Mouse (Mus musculus): Measurements from ENCODE around the gene Enah. TPM values are rescaled to one million over a fixed set of nuclear protein-coding genes. Genes with fewer than 3 reads are reported as not detected.

Enah gene
- polyA plus RNA-seq, 1 experiment from 2014 or later: 17.9 TPM

DNA sequence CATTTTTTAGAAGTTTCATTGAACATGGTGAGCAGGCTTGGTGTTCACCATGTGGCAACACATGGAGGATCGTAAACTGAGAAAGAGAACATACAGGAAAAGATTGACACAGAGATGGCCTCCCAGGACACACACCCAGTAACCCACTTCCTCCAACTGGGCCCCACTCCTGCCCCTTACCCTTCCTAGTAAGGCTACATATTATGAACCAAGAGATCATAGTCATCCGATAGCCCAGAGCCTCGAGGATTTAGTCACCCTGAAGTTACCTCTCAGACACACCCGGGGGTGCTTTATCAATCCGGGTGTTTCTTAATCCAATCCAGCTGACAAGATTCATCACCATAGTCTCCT lies 153.9 kb downstream of the Enah start:
- no peak overlapping the region for H3K4me3 ChIP-seq (replicated peaks)
- ATAC-seq (ENCODE audit: insufficient read depth, low FRiP score, low read depth): no peak
- H3K4me1 ChIP-seq: peaks cover 10% of the 10 kb centered on the region; the same call in 1 of the 2 replicates
- H3K36me3 ChIP-seq: no peaks in the 10 kb centered on the region
- no peak overlapping the region for H3K4me2 ChIP-seq
- peak overlapping the region; percentile 67; the same call in 1 of the 2 replicates for H3K27ac ChIP-seq
- H3K9ac ChIP-seq: no peak overlapping the region
- 69% methylated on average over 5 of the region's 5 CpGs for WGBS
- no peaks in the 10 kb centered on the region for H3K27me3 ChIP-seq (replicated peaks)
- no peaks in the 10 kb centered on the region for H3K9me3 ChIP-seq

DNA sequence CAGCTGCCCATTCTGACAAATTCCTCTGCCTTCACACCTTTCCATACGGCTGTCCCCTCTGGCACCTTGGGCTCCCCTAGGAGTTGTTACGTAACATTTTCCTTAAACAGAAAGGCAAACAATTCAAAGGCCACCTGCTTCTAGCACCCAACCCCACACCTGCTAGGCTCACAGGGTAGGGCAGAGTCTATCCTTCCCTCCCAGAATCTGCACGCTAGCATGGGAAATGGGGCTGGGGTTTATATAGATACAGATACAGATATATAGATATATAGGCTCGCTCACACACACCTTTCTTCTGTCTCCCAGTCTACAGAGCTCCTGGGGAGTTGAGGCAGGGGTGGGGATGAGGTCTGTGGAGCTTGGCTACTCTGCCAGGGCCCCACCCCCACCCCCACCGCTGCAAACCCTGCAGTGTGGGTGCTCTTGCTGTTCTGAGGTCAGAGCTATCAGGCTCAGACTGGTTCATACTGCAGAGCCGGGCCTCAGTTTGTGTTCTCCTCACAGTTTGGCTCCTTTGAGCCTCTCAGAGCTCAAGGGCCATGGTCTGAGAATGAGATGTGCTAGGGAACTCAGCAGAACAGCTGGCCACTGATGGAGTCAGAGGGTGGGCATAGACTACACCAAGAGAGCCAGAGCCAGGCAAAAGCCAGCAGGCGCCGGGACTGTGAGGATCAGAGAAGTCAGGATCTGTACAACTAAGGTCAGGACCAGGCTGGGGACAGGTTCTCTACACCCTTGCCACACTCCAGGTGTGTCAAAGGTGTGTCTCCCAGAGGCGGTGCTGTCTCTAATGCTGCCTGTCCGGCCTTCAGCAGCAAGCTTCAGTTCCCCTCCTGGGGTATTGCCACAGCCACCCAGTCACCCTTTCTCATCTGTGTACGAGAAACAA lies 154.6 kb downstream of the Enah start:
- Histone ChIP-seq H3K9me3 (no peaks in the 10 kb centered on the region), H3K36me3 (no peaks in the 10 kb centered on the region), H3K9ac (no peak overlapping the region), H3K27ac (peak overlapping the region; percentile 67), H3K4me3 (replicated peaks) (no peak overlapping the region), H3K4me1 (peaks cover 15% of the 10 kb centered on the region), H3K27me3 (replicated peaks) (no peaks in the 10 kb centered on the region), H3K4me2 (no peak overlapping the region)
- WGBS: 61% methylated on average over 11 of the region's 11 CpGs
- ATAC-seq (ENCODE audit: insufficient read depth, low FRiP score, low read depth): peak; percentile 67; the same call in 1 of the 2 replicates

DNA sequence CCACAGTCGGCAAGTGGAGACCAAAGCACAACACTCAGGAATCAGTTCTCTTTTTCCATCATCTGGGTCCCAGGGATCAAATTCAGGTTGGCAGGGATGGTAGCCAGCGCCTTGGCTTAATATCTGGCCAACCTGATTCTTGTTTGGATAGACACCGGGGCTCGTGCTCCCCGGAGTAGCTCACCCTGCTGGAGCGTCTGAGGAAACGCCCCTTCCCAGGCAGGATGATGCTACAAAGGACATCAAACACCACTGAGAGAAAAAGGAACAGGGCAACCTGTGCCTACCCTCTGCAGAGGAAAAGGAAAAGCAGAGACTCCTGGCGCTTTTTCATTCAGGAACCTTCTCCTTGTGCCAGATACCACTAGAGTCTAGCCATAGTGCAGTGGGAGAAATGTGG lies 156.4 kb downstream of the Enah start:
- H3K4me1 ChIP-seq: peaks cover 15% of the 10 kb centered on the region
- no peak overlapping the region for H3K9ac ChIP-seq
- no peak overlapping the region for H3K4me2 ChIP-seq
- no peak overlapping the region for H3K4me3 ChIP-seq (replicated peaks)
- no peaks in the 10 kb centered on the region for H3K9me3 ChIP-seq
- H3K27me3 ChIP-seq (replicated peaks): no peaks in the 10 kb centered on the region
- 35% methylated on average over 8 of the region's 8 CpGs for WGBS
- ATAC-seq (ENCODE audit: insufficient read depth, low FRiP score, low read depth): no peak
- H3K36me3 ChIP-seq: no peaks in the 10 kb centered on the region
- no peak overlapping the region for H3K27ac ChIP-seq

DNA sequence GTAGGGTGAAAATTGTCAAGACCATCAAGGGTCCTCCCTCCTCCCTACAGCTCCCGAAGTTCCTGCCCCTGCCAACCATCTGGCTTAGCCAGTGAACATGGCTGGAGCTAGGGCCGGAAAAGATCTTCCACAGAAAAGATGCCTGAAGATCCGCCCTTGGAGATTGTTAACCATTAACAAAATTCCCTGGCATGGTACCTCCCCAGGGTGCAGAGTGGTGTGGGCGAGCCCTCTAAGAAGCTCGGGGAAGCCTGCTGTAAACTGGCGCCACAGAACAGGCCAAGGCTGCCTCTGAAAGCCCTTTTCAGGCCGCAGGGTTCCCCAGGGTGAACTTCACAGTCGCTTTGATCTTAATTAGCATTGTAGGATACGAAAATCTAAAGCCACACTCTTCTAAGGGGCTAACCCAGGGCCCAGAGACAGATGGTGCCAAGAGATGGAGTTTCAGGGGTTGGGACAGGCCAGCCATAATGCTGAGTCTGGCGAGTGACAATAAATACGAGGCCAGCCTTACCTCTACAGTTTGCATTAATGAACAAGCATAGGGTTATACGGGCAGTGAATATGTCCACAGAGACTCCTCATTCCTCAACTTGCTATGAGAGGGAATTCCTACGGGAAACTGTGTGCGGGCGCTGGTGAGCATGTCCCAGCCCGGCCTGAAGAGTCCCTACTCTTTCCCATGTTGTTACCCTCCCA lies 157.0 kb downstream of the Enah start:
- Histone ChIP-seq H3K27ac (no peak overlapping the region), H3K36me3 (no peaks in the 10 kb centered on the region), H3K9me3 (no peaks in the 10 kb centered on the region), H3K9ac (no peak overlapping the region), H3K4me1 (peaks cover 15% of the 10 kb centered on the region), H3K27me3 (replicated peaks) (no peaks in the 10 kb centered on the region), H3K4me2 (no peak overlapping the region), H3K4me3 (replicated peaks) (no peak overlapping the region)
- ATAC-seq (ENCODE audit: insufficient read depth, low FRiP score, low read depth): no peak
- 56% methylated on average over 16 of the region's 16 CpGs for WGBS

DNA sequence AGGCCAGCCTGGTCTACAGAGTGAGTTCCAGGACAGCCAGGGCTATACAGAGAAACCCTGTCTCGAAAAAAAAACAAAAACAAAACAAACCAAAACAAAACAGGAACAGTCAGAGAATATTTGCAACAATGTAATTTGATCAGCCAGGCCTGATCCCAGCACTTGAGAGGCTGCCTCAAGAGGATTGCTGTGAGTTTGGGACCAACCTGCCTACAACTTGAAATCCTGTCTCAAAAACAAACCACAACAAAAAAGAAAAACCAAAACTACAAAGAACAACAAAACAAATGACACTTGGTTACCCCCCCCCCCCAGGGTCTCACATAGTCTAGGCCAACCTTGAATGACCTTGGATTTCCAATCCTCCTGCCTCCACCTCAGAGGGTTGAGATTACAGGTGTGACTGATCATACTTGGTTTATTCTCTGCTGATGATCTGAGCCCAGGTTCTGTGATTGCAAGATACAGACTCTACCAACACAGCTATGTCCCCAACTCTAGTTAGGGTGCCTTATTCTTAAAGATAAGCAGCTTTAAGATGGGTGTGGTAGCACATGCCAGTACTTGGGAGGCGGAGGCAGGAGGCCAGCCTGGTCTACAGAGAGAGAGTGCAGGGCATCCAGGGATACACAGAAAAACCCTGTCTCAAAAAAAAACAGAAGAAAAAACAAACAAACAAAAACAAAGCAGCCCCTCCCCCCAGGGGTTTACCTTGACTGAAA lies 158.4 kb downstream of the Enah start:
- Histone ChIP-seq H3K4me3 (replicated peaks) (no peak overlapping the region), H3K4me2 (no peak overlapping the region), H3K36me3 (no peaks in the 10 kb centered on the region), H3K9me3 (no peaks in the 10 kb centered on the region), H3K27ac (no peak overlapping the region), H3K4me1 (peaks cover 15% of the 10 kb centered on the region), H3K27me3 (replicated peaks) (no peaks in the 10 kb centered on the region), H3K9ac (no peak overlapping the region)
- ATAC-seq (ENCODE audit: insufficient read depth, low FRiP score, low read depth): no peak
- WGBS: 81% methylated on average over 2 of the region's 2 CpGs

DNA sequence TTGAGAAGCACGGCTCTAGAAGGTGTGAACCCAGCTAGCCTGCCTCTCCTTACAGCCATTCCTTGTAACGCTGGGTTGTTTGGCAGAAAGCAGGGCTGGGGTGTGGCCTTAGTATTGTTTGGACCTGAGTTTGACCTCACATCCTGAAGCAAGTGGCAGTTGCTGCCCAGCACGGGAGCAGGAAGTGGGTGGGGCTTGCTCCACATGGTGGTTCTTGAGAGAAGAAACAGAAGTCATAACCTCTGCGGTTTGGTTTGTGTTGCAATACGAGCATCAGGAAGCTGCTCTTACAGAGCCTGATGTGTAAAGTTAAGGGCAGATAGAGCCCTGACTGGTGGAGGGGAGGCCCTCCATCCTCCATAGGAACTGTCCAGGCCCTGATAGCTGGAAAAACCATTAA lies 159.1 kb downstream of the Enah start:
- Histone ChIP-seq H3K36me3 (no peaks in the 10 kb centered on the region), H3K9me3 (no peaks in the 10 kb centered on the region), H3K27ac (peak overlapping the region; percentile 57; the same call in 1 of the 2 replicates), H3K4me2 (no peak overlapping the region), H3K9ac (no peak overlapping the region), H3K27me3 (replicated peaks) (no peaks in the 10 kb centered on the region), H3K4me1 (peaks cover 14% of the 10 kb centered on the region), H3K4me3 (replicated peaks) (no peak overlapping the region)
- ATAC-seq (ENCODE audit: insufficient read depth, low FRiP score, low read depth): peak; percentile 73
- WGBS: 9% methylated on average over 5 of the region's 5 CpGs

DNA sequence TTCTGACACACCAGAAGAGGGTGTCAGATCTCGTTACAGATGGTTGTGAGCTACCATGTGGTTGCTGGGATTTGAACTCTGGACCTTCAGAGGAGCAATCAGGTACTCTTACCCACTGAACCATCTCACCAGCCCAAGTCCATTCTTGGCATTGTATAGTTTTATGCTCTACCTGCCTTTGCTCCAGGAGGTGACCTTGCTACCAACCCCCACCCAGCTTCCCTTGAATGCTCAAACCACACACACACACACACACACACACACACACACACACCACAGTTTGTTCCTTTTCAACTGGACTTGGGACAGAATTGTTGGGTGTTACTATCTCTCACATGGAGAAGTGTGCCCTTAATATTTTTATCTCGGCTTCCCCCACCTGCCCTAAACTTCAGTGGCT lies 163.5 kb downstream of the Enah start:
- 80% methylated on average over 2 of the region's 2 CpGs for WGBS
- H3K9me3 ChIP-seq: no peaks in the 10 kb centered on the region

DNA sequence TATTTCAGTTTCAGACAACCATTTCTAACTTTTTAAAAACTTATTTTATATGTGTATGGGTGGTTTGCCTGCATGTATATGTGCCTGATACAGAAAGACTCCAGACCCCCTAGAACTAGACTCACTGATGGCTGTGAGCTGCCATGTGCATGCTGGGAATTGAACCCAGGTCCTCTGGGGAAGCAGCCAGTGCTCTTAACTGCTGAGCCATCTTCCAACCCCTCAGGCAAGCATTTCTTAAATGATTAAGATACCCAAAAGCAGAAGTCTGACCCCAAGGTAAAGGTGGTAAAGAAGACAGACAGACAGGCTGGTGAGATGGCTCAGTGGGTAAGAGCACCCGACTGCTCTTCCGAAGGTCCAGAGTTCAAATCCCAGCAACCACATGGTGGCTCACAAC lies 165.0 kb downstream of the Enah start:
- 0 out of 2 replicates have a peak, but pooled peaks cover 3% of the 10 kb centered on the region for H3K4me1 ChIP-seq
- H3K4me2 ChIP-seq: no peak overlapping the region
- H3K36me3 ChIP-seq: no peaks in the 10 kb centered on the region
- H3K9me3 ChIP-seq: no peaks in the 10 kb centered on the region
- WGBS: 94% methylated on average over 2 of the region's 2 CpGs
- no peak overlapping the region for H3K27ac ChIP-seq
- no peak overlapping the region for H3K4me3 ChIP-seq (replicated peaks)
- no peak for ATAC-seq (ENCODE audit: insufficient read depth, low FRiP score, low read depth)
- H3K9ac ChIP-seq: no peak overlapping the region
- no peaks in the 10 kb centered on the region for H3K27me3 ChIP-seq (replicated peaks)

More for the DNA sequence above, 163.5 kb downstream of the Enah start:
- Histone ChIP-seq H3K9ac (no peak overlapping the region), H3K27ac (no peak overlapping the region), H3K36me3 (no peaks in the 10 kb centered on the region), H3K4me1 (peaks cover 8% of the 10 kb centered on the region; the same call in 1 of the 2 replicates), H3K27me3 (replicated peaks) (no peaks in the 10 kb centered on the region), H3K4me2 (no peak overlapping the region), H3K4me3 (replicated peaks) (no peak overlapping the region)
- ATAC-seq (ENCODE audit: insufficient read depth, low FRiP score, low read depth): no peak

DNA sequence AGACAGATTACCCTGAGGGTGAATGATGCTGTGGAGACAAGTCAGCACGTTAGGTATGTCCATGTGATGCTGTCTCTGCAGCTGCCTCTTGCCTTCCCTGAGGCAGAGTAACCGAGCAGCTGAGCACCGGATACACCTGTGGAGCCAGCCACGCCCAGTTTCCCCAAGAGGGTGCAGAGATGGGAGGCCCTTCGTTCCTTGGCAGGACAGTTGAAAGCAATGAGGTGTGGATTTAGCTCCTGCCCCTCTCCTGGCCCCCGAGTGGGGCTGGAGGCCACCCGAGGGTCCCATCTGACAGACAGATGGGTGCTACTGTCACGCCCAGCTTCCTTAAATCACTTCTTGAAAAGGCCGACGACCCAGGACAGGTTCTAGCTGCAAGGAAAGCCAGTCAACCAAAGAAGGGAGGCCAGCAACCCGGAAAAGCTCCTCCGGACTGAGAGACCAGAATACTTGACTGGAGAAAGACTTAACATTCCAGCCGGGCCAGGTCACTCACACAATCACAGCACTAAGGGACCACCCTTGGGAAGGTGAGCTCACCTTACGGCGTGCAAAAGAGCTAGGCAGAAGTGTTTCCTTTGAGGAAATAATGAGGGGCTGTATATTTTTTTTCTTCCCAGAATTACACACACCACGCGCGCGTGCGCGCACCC lies 166.6 kb downstream of the Enah start:
- no peaks in the 10 kb centered on the region for H3K27me3 ChIP-seq (replicated peaks)
- H3K36me3 ChIP-seq: no peaks in the 10 kb centered on the region
- H3K27ac ChIP-seq: 0 out of 2 replicates have a peak overlapping the region, but pooled peaks have one; percentile 59
- WGBS: 6% methylated on average over 15 of the region's 21 CpGs
- no peak overlapping the region for H3K9ac ChIP-seq
- 0 out of 2 replicates have a peak, but pooled peaks cover 3% of the 10 kb centered on the region for H3K4me1 ChIP-seq
- peak overlapping the region; percentile 48 for H3K4me2 ChIP-seq
- ATAC-seq (ENCODE audit: insufficient read depth, low FRiP score, low read depth): peak; percentile 69
- peak overlapping the region; percentile 12 for H3K4me3 ChIP-seq (replicated peaks)
- no peaks in the 10 kb centered on the region for H3K9me3 ChIP-seq

DNA sequence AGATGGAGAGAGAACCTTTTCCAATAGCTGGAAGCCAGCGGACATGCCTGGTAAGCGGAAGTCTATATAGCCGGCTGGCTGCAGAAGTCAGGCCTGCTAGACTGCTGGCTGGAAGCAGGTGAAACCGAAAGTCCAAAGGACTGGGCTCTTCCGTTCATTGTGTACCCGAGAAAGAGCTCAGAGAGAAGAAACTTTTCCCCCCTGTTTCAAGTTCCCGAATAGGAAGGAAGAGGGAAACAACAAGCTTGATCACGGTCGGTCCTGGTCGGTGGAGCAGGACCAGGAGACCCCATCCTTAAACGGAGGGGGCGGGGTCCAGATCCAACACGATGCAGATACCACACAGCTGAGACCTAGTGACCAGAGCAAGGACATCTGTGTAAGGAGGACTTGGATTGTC lies 167.3 kb downstream of the Enah start:
- no peaks in the 10 kb centered on the region for H3K9me3 ChIP-seq
- H3K9ac ChIP-seq: no peak overlapping the region
- H3K4me1 ChIP-seq: 0 out of 2 replicates have a peak, but pooled peaks cover 3% of the 10 kb centered on the region
- H3K27me3 ChIP-seq (replicated peaks): no peaks in the 10 kb centered on the region
- no peak overlapping the region for H3K4me3 ChIP-seq (replicated peaks)
- no peaks in the 10 kb centered on the region for H3K36me3 ChIP-seq
- ATAC-seq (ENCODE audit: insufficient read depth, low FRiP score, low read depth): 0 out of 2 replicates have a peak, but pooled peaks have one; percentile 24
- H3K27ac ChIP-seq: peak overlapping the region; percentile 21; the same call in 1 of the 2 replicates
- WGBS: 47% methylated on average over 13 of the region's 13 CpGs
- peak overlapping the region; percentile 48 for H3K4me2 ChIP-seq

Data from stomach, embryonic 15.5 days (tissue).